Mouse (Mus musculus) thymus, adult 2 months (tissue): ENCODE results near the gene Ebf1.

Experiments used
- CTCF ChIP-seq: fragments of 200-500 bp; IDR thresholded peaks from 2 replicates; pipeline ENCODE4 v1.5.1; 2012; ENCODE audit warnings: mild to moderate bottlenecking, control low read depth, low read length, moderate library complexity, borderline replicate concordance; ENCODE audit not compliant: control insufficient read depth, poor library complexity, insufficient read depth; ENCODE audit errors: extremely low read depth
- POLR2A ChIP-seq: fragments of 200-500 bp; IDR thresholded peaks from 2 replicates; pipeline ENCODE4 v1.6.1; 2012; ENCODE audit warnings: mild to moderate bottlenecking, low read length, control low read depth, moderate library complexity; ENCODE audit not compliant: control insufficient read depth, poor library complexity, insufficient read depth; ENCODE audit errors: extremely low read depth

GRCm38 (mm10) chr11:44758857-44759256 lies 141.7 kb downstream of the Ebf1 start:
- no peak for TF ChIP-seq CTCF
- no peak for TF ChIP-seq POLR2A
